Mouse (Mus musculus): ENCODE measurements at regions not wholly inside any gene's neighbourhood (a gene's known extent, or its start where the extent isn't known, plus 50 kb on each side); places are given as distances from the start of the nearest gene placed in this dataset.
"Not testable (repeated sequence)": the region's sequence is repeated elsewhere in the genome, so short reads cannot be mapped to it uniquely, and the experiment has no call there.

DNA sequence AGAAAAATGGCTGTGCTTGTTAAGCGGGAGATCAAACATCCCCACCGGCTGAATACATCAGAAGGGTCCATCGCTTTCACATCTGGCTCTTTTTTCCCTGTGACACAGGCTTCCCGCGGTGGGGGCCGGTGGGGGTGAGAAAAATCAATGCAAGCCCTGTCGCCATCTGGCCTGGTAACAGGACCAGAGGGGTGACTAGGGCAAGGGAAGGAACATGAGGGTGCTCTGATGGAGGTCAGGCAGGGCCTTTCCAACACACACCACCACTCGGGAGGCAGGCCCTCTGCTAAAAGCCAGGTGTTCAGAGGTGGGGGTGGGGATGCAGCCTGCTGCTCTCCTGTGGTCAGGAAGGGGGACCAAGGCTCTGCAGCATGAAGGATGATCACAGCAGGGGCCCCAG, 107.5 kb upstream of the Syt13 start:
- DNase-seq = no peak
- no peaks in the 10 kb centered on the region for H3K79me2 ChIP-seq (replicated peaks; ENCODE audit: control insufficient read depth, insufficient read depth, low read length)
- H3K27ac ChIP-seq = no peak overlapping the region
- WGBS = 33% methylated on average over 8 of the region's 8 CpGs
- TF ChIP-seq CTCF (IDR thresholded peaks at IDR 0.05) = no peak
- no peak for TF ChIP-seq POLR2A (IDR thresholded peaks at IDR 0.05; ENCODE audit: insufficient read depth, low read depth, low read length)
- TF ChIP-seq EP300 (IDR thresholded peaks at IDR 0.05; ENCODE audit: insufficient read depth, low read depth, low read length) = no peak
- H3K9ac ChIP-seq (ENCODE audit: low read depth, low read length) = no peak overlapping the region
- H3K4me3 ChIP-seq = no peak overlapping the region
- H3K36me3 ChIP-seq (ENCODE audit: control insufficient read depth, insufficient read depth, low read length) = no peaks in the 10 kb centered on the region
- no peaks in the 10 kb centered on the region; the same call in none of the 2 replicates for H3K4me1 ChIP-seq (ENCODE audit: control insufficient read depth, insufficient read depth, low read length)
- intact Hi-C loops (cut with DNase I) = no loop called here
- no peaks in the 10 kb centered on the region for H3K27me3 ChIP-seq (ENCODE audit: control insufficient read depth, insufficient read depth, low read length)

DNA sequence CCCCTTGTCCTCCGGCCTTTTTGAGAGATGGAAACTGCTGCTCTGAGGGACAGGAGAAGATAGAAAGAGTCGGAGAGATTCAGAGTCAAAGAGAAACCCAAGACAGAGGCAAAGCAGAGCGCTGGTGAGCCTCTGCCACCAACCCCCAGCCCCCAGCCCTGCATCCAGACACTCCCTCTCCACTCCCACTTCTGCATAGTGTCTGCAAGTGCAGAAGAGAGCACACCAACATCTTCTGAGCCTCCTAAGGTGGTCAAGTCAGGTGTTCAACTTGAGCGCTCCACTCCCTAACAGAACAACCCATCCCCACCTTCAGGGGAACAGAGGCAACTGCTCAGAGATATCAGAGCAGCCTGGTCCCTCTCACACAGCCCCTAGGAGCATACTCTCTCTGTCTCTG, 106.8 kb upstream of the Syt13 start:
- Histone ChIP-seq H3K9ac (ENCODE audit: low read depth, low read length) (no peak overlapping the region), H3K79me2 (replicated peaks; ENCODE audit: control insufficient read depth, insufficient read depth, low read length) (no peaks in the 10 kb centered on the region), H3K27ac (no peak overlapping the region), H3K36me3 (ENCODE audit: control insufficient read depth, insufficient read depth, low read length) (no peaks in the 10 kb centered on the region), H3K4me1 (ENCODE audit: control insufficient read depth, insufficient read depth, low read length) (no peaks in the 10 kb centered on the region; the same call in none of the 2 replicates), H3K27me3 (ENCODE audit: control insufficient read depth, insufficient read depth, low read length) (no peaks in the 10 kb centered on the region), H3K4me3 (no peak overlapping the region)
- intact Hi-C loops (cut with DNase I) = no loop called here
- 78% methylated on average over 4 of the region's 4 CpGs for WGBS
- no peak for DNase-seq
- TF ChIP-seq EP300 (IDR thresholded peaks at IDR 0.05; ENCODE audit: insufficient read depth, low read depth, low read length) (no peak), CTCF (IDR thresholded peaks at IDR 0.05) (no peak), POLR2A (IDR thresholded peaks at IDR 0.05; ENCODE audit: insufficient read depth, low read depth, low read length) (no peak)

DNA sequence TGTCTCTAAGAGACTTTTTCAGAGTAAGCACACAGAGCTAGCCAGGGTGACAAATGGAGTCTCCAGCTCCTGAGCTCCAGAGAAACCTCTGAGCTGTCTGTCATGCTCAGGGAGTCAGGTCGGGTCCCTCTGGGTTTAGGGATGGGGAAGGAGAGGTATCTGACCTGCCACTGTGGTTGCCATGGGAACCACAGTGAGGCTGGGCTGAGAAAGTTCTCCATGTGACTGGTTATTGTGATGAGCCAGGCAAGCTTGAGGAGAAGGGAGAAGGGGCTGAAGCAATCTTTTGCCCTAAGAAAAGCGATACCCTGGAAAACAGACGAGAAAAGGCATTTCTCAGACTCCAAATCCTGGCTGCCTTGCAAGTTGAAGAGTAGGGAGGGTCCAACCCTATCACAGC, 105.7 kb upstream of the Syt13 start:
- no peak for DNase-seq
- H3K27me3 ChIP-seq (ENCODE audit: control insufficient read depth, insufficient read depth, low read length) = no peaks in the 10 kb centered on the region
- H3K27ac ChIP-seq = no peak overlapping the region
- TF ChIP-seq EP300 (IDR thresholded peaks at IDR 0.05; ENCODE audit: insufficient read depth, low read depth, low read length) = no peak
- no peaks in the 10 kb centered on the region for H3K79me2 ChIP-seq (replicated peaks; ENCODE audit: control insufficient read depth, insufficient read depth, low read length)
- no peaks in the 10 kb centered on the region for H3K36me3 ChIP-seq (ENCODE audit: control insufficient read depth, insufficient read depth, low read length)
- intact Hi-C loops (cut with DNase I) = no loop called here
- WGBS = 42% methylated on average over 3 of the region's 3 CpGs
- no peak overlapping the region for H3K4me3 ChIP-seq
- no peak overlapping the region for H3K9ac ChIP-seq (ENCODE audit: low read depth, low read length)
- no peaks in the 10 kb centered on the region; the same call in none of the 2 replicates for H3K4me1 ChIP-seq (ENCODE audit: control insufficient read depth, insufficient read depth, low read length)

DNA sequence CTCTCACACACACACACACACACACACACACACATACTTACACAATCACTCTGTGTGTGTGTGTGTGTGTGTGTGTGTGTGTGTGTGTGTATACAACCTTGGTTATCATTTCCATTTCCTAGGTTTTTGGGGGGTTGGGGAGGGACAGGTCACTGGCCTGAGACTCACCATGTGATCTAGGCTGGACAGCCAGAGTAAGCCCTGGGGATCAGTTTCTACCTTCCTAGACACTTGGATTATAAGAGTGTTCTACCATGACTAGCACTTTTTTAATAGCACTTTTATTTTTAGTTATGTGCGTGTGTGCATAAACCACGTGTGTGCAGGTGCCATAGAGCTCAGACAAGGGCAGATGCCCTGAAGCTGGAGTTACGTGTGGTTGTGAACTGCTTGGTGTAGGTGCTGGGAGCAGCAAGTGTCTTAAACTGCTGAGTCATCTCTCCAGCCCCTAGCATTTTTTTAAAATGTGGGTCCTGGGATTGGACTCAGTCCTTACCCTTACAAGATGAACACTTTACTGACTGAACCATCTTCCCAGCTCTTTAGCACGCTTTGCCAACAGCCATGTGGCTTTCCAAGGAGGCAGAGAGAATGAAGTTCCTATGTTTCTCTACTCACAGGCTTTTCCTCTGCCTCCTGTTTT, 105.1 kb upstream of the Syt13 start:
- intact Hi-C loops (cut with DNase I) = loop anchor here (1.0 kb wide), 2 partner anchors 201 to 324 kb away; no protein-coding TSS in a partner anchor
- Histone ChIP-seq H3K36me3 (ENCODE audit: control insufficient read depth, insufficient read depth, low read length) (no peaks in the 10 kb centered on the region), H3K4me1 (ENCODE audit: control insufficient read depth, insufficient read depth, low read length) (no peaks in the 10 kb centered on the region; the same call in none of the 2 replicates), H3K4me3 (no peak overlapping the region), H3K79me2 (replicated peaks; ENCODE audit: control insufficient read depth, insufficient read depth, low read length) (no peaks in the 10 kb centered on the region), H3K27ac (no peak overlapping the region), H3K27me3 (ENCODE audit: control insufficient read depth, insufficient read depth, low read length) (no peaks in the 10 kb centered on the region), H3K9ac (ENCODE audit: low read depth, low read length) (no peak overlapping the region)
- DNase-seq = no peak
- 79% methylated on average over 4 of the region's 4 CpGs for WGBS
- no peak for TF ChIP-seq POLR2A (IDR thresholded peaks at IDR 0.05; ENCODE audit: insufficient read depth, low read depth, low read length)
- no peak for TF ChIP-seq CTCF (IDR thresholded peaks at IDR 0.05)
- TF ChIP-seq EP300 (IDR thresholded peaks at IDR 0.05; ENCODE audit: insufficient read depth, low read depth, low read length) = no peak

DNA sequence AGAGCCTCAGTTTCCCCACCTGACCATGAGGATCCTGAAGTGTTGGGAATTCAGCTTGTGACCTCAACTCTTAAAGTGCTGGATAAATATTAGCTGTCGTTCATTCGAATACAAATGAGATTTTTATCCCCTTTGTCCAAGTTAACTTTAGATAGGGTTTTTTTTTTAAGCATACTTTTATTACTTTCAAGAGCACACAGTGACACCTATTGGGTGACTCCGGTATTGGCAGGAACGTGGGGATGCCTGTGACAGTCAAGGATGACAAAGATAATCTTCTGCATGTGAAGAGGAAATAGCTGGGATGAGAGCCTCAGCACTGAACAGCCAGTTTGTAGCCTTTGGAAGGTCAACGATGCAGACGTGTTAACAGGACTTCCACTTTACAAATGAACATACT, 103.9 kb upstream of the Syt13 start:
- peak; percentile 28 to 66 for DNase-seq
- not testable (repeated sequence) for H3K27ac ChIP-seq; H3K79me2 ChIP-seq (replicated peaks; ENCODE audit: control insufficient read depth, insufficient read depth, low read length); H3K27me3 ChIP-seq (ENCODE audit: control insufficient read depth, insufficient read depth, low read length); H3K4me3 ChIP-seq; H3K9ac ChIP-seq (ENCODE audit: low read depth, low read length); H3K36me3 ChIP-seq (ENCODE audit: control insufficient read depth, insufficient read depth, low read length); H3K4me1 ChIP-seq (ENCODE audit: control insufficient read depth, insufficient read depth, low read length)
- peak; percentile 80 for TF ChIP-seq CTCF (IDR thresholded peaks at IDR 0.05)
- intact Hi-C loops (cut with DNase I) = loop anchor here (1.0 kb wide), 2 partner anchors 202 to 325 kb away; no protein-coding TSS in a partner anchor
- WGBS = 2% methylated on average over 6 of the region's 6 CpGs

DNA sequence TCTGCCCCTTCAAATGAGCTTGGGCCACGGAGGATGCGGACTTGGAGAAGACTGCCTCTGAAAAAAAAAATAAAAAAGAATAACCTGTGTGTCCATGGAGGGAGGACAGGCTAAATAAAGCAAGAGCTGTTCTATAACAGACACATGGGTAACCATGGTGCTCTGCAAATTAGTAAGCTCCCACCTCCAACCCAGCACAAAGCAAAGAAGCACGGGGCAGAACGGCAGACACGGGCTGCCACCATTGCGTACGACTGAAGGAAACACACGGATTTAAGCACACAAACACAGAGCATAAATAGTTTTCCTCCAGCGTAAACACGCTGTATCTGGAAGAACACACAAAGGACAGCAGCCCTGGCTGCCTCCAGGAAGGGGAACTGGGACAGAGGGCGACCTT, 101.9 kb upstream of the Syt13 start:
- no peak for DNase-seq
- intact Hi-C loops (cut with DNase I) = no loop called here
- H3K27me3 ChIP-seq (ENCODE audit: control insufficient read depth, insufficient read depth, low read length) = no peaks in the 10 kb centered on the region
- WGBS = 59% methylated on average over 11 of the region's 11 CpGs
- no peak overlapping the region; the same call in 1 of the 2 replicates for H3K27ac ChIP-seq
- no peak overlapping the region for H3K4me3 ChIP-seq
- no peaks in the 10 kb centered on the region for H3K36me3 ChIP-seq (ENCODE audit: control insufficient read depth, insufficient read depth, low read length)
- TF ChIP-seq POLR2A (IDR thresholded peaks at IDR 0.05; ENCODE audit: insufficient read depth, low read depth, low read length) = no peak
- no peak for TF ChIP-seq EP300 (IDR thresholded peaks at IDR 0.05; ENCODE audit: insufficient read depth, low read depth, low read length)
- no peak for TF ChIP-seq CTCF (IDR thresholded peaks at IDR 0.05)
- no peak overlapping the region for H3K9ac ChIP-seq (ENCODE audit: low read depth, low read length)
- no peaks in the 10 kb centered on the region for H3K79me2 ChIP-seq (replicated peaks; ENCODE audit: control insufficient read depth, insufficient read depth, low read length)
- H3K4me1 ChIP-seq (ENCODE audit: control insufficient read depth, insufficient read depth, low read length) = no peaks in the 10 kb centered on the region; the same call in none of the 2 replicates
